Mouse (Mus musculus): ENCODE measurements around the gene Med6. TPM values are rescaled to one million over a fixed set of nuclear protein-coding genes. Genes with fewer than 3 reads are reported as not detected.

Gene Med6
- 69.3 and 96.5 TPM in 2 replicates for polyA plus RNA-seq (2015; fragmentation: Nextera tagmentation; extraction: Ambion mirVana)

DNA sequence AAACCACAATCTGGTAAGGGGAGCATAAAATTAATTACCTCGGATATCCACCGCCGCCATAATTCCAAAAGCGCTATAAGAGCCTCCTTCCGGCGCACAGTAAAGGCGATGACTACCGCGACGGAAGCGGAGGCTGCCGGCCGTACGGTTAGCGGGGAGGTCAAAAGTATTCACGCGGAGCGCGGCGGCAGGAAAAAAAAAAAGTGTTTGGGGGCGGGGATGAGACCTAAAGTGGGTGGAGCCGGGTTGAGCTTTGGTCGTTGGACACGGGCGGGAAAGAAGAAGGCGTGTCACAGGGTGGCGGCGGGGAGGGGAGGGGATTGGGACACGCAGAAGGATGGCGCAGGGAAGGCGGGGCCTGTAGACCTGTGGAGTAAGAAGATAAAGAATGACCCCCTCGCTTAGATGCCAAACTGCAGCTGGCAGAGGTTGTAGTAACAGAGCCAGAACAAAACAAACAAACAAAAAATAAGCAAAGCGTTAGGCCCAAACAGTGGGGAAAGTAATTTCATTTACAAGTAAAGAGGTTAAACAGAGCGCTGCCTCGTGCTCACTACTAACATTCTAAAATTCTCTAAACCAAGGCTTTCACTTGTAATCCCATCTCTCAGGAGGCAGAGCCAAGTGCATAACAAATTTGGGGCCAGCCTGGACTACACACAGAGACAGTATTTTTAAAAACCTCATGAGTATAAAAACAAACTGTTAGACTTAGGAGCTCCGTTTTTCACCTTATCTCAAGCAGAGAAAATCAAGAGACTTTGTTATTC, at the start of gene Med6:
TSS of gene Med6 (minus strand) at position 107 of the 770 bp plus-strand sequence.

GRCm38 (mm10) chr12:81630915-81631660, 36.3 kb upstream of the Med6 start, which contains the start of gene Ttc9:
Gene Ttc9 (plus strand): TSS chr12:81631249.

DNA sequence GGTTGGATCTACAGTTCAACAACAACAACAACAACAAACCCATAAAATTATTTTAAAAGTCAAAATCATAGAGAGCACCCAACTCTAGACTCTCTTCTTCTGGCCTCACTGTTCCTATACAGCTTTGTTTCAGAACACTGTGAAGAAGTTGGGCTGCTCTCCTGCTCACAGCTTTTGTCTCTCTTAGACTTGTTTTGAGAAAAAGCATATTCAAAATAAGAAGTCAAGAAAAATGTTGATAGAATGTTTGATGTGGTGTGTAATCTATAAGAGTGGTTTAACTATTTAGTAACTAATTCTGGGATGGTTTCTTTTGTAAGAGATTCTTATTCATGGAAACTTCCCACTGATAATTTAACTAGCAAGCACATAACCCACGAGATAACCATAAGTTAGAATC, 26.4 kb downstream of the Med6 start, which contains the start of gene Adam21:
TSS of gene Adam21 (minus strand) at position 101 of the 400 bp plus-strand sequence.

DNA sequence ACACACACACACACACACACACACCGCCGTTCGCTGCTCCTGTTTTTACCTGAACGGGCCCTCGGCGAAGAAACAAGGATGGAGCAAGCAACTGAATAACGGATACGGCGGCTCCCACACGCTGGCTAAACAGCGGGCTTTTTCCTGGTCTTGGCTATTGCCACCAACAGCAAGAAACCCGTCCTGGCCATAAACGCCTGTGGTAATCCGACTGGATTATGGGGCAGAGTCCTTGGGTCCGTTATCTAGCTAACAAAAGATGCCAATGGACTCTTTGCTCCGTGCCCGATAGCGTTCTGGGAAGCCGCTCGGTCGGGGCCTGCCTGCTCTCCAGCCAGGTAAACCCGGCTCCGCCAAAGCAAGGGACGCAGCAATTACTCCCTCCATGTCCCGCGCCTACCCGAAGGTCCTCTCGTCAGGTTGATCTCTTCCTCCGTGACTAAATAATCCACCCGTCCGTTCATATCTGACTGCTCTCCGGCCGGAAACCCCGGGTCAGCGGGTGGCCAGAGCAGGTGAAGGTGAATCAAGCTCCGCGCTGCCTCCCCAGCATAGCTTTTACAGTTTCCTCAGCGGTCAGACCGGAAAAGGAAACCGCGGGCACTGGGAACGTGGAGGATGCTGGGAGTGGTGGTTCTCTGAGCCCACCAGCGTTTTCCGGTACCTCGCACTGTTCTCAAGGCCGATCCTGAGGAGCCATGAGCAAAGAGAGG, 62.3 kb downstream of the Med6 start, which contains the start of the genes Gm20498 and Synj2bp:
TSS of gene Gm20498 (minus strand) at position 590 of the 713 bp plus-strand sequence.
TSS of gene Synj2bp (minus strand) at position 596 of the 713 bp plus-strand sequence.

Other genes with a start within 250 kb of the Med6 start
- 0.25 and 0.44 TPM in 2 replicates for gene Gm4787, start 215.5 kb downstream of the Med6 start, polyA plus RNA-seq (2015; fragmentation: Nextera tagmentation; extraction: Ambion mirVana)
- gene Adam4, start 173.1 kb downstream of the Med6 start, polyA plus RNA-seq (2015; fragmentation: Nextera tagmentation; extraction: Ambion mirVana), result 0.37 and 0.49 TPM in 2 replicates
- 338 and 533 TPM in 2 replicates for gene Cox16, start 109.9 kb downstream of the Med6 start, polyA plus RNA-seq (2015; fragmentation: Nextera tagmentation; extraction: Ambion mirVana)
- gene Gm20498, start 62.1 kb downstream of the Med6 start, polyA plus RNA-seq (2015; fragmentation: Nextera tagmentation; extraction: Ambion mirVana), result 32.5 and 37.2 TPM in 2 replicates
- 20.6 and 25.2 TPM in 2 replicates for gene Synj2bp, start 62.1 kb downstream of the Med6 start, polyA plus RNA-seq (2015; fragmentation: Nextera tagmentation; extraction: Ambion mirVana)
- gene Adam21, start 26.5 kb downstream of the Med6 start, polyA plus RNA-seq (2015; fragmentation: Nextera tagmentation; extraction: Ambion mirVana), result 0.12 and 0.58 TPM in 2 replicates
- gene Ttc9, start 36.2 kb upstream of the Med6 start, polyA plus RNA-seq (2015; fragmentation: Nextera tagmentation; extraction: Ambion mirVana), result 2.2 and 5.2 TPM in 2 replicates
- gene Map3k9, start 186.2 kb upstream of the Med6 start, polyA plus RNA-seq (2015; fragmentation: Nextera tagmentation; extraction: Ambion mirVana), result 0.76 and 1.7 TPM in 2 replicates